Mouse (Mus musculus) G1E (cell line): ENCODE results near the gene Nkx2-2.

Experiments used
- CTCF ChIP-seq: IDR thresholded peaks from 2 replicates; pipeline ENCODE4 v1.5.1; 2012; ENCODE audit warnings: low read depth, low read length, inconsistent platforms, mixed read lengths
- GATA1 ChIP-seq: IDR thresholded peaks from 2 replicates; pipeline ENCODE4 v1.6.1; 2012; ENCODE audit warnings: borderline replicate concordance, low read length, inconsistent platforms, mixed read lengths
- TAL1 ChIP-seq: conservative IDR thresholded peaks from 2 replicates; pipeline ENCODE4 v1.6.1; 2012; ENCODE audit warnings: low read depth, low read length, inconsistent platforms, mixed read lengths

GRCm38 (mm10) chr2:147152543-147152942 is 41.5 kb downstream of the Nkx2-2 start:
- TF ChIP-seq TAL1 (no peak), CTCF (no peak), GATA1 (no peak)
